Mouse (Mus musculus) kidney, postnatal 0 days (tissue): ENCODE data around the gene B3glct. TPM values are rescaled to one million over a fixed set of nuclear protein-coding genes. Genes with fewer than 3 reads are reported as not detected.

Source experiments
- ATAC-seq: fragments of 200-750 bp; cut with Nextera tagmentation; replicated peaks from 2 replicates; pipeline ENCODE4 v1.8.0; 2017; ENCODE audit warnings: low read depth, moderate number of reproducible peaks, moderate TSS enrichment, moderate library complexity; ENCODE audit not compliant: low FRiP score
- DNase-seq: peaks from one replicate; pipeline ENCODE4 v3.0.0-alpha.2; 2016; ENCODE audit warnings: low spot score
- H3K27ac ChIP-seq: fragments of 300-500 bp; sonication (generic); 2 replicates; pipeline ENCODE4 v1.5.1; 2014; ENCODE audit warnings: mild to moderate bottlenecking
- H3K27me3 ChIP-seq: fragments of 300-500 bp; sonication (generic); 2 replicates; pipeline ENCODE4 v1.6.1; 2014; ENCODE audit warnings: low read length, mixed read lengths; ENCODE audit not compliant: insufficient read depth
- H3K36me3 ChIP-seq: fragments of 300-500 bp; sonication (generic); 2 replicates; pipeline ENCODE4 v1.6.1; 2014; ENCODE audit warnings: low read length, mixed read lengths; ENCODE audit not compliant: insufficient read depth
- H3K4me1 ChIP-seq: fragments of 300-500 bp; sonication (generic); replicated peaks from 2 replicates; pipeline ENCODE4 v1.6.1; 2014; ENCODE audit warnings: antibody characterized with exemption, low read length, mixed read lengths; ENCODE audit not compliant: insufficient read depth
- H3K4me2 ChIP-seq: fragments of 300-500 bp; sonication (generic); 2 replicates; pipeline ENCODE4 v1.6.1; 2014; ENCODE audit warnings: mild to moderate bottlenecking, low read length, moderate library complexity, mixed read lengths
- H3K4me3 ChIP-seq: fragments of 300-500 bp; sonication (generic); replicated peaks from 2 replicates; pipeline ENCODE4 v1.5.1; 2014; ENCODE audit warnings: low read depth, low read length
- H3K9ac ChIP-seq: fragments of 300-500 bp; sonication (generic); 2 replicates; pipeline ENCODE4 v1.6.1; 2014; ENCODE audit warnings: low read depth, low read length
- H3K9me3 ChIP-seq: fragments of 300-500 bp; sonication (generic); replicated peaks from 2 replicates; pipeline ENCODE4 v1.6.1; 2016; ENCODE audit warnings: low read length, inconsistent platforms, mixed read lengths
- CTCF ChIP-seq: IDR thresholded peaks from 2 replicates; pipeline ENCODE4 v1.5.1; 2016; ENCODE audit warnings: antibody characterized with exemption, low read depth, mild to moderate bottlenecking, moderate library complexity
- WGBS: fragments of 180-500 bp; shearing (Covaris S2); extraction: QIAGEN DNeasy Blood & Tissue Kit; methylation state at CpG from one replicate; pipeline ENCODE4 v1.1.7; 2014; 5-methylcytosine and 5-hydroxymethylcytosine counted together
- polyA plus RNA-seq: library from polyadenylated mRNA; unstranded; fragments of >200 nt; fragmentation: Nextera tagmentation; extraction: Ambion mirVana; gene quantifications from 2 replicates; pipeline ENCODE4 v1.2.1, GENCODE M21; 2015

Gene B3glct
- polyA plus RNA-seq, 1 experiment from 2014 or later: 15.4 TPM

DNA sequence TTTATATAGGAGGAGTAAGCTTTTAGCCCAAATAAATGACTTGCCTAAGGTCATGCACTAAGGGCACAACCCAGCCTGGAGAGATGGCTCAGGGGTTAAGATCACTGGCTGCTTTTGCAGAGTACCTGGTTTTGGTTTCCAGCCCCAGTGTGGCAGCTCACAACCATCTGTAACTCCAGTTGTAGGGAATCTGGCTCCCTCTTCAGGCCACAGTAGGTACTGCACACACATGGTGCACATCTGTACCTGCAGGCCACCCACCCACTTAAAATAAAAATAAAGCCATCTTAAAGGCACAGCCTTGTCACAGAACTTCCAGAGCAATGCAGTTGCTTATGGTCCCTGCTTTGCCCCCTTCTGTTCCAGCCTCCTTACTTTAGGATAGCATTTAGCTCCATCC is 24.7 kb downstream of the B3glct start:
- DNase-seq: no peak
- no peak overlapping the region for H3K4me3 ChIP-seq
- ATAC-seq: no peak
- H3K36me3 ChIP-seq: 0 out of 2 replicates have a peak, but pooled peaks cover 5% of the 10 kb centered on the region
- H3K4me1 ChIP-seq: no peaks in the 10 kb centered on the region
- H3K4me2 ChIP-seq: no peak overlapping the region
- no peaks in the 10 kb centered on the region for H3K27me3 ChIP-seq
- TF ChIP-seq CTCF: peak; percentile 35; the same call in 1 of the 2 replicates
- H3K27ac ChIP-seq: no peak overlapping the region
- no peaks in the 10 kb centered on the region for H3K9me3 ChIP-seq
- no peak overlapping the region for H3K9ac ChIP-seq

DNA sequence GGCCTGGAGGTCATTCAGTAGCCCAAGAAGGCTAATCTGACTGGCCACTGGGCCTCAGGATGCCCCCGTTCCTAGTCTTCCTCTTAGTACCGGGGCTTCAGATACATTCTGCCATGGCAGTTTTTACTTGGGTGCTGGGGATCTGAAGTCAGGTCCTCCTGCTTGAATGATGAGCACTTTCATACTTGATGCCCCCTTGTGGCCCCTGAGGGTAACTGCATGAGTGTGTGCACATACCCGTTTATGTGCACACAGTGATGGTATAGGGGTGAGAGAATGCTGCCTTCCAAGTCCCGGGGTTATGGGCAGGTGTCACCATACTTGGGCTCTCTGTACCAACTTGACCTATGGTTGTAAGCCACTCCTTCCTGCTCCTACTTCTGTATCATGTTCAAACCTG is 33.5 kb downstream of the B3glct start:
- no peaks in the 10 kb centered on the region for H3K27me3 ChIP-seq
- no peaks in the 10 kb centered on the region for H3K4me1 ChIP-seq
- no peak overlapping the region for H3K4me2 ChIP-seq
- H3K27ac ChIP-seq: no peak overlapping the region
- 86% methylated on average over 4 of the region's 4 CpGs for WGBS
- no peak overlapping the region for H3K4me3 ChIP-seq
- TF ChIP-seq CTCF: peak; percentile 29; the same call in 1 of the 2 replicates
- DNase-seq: no peak
- ATAC-seq: no peak
- H3K36me3 ChIP-seq: 0 out of 2 replicates have a peak, but pooled peaks cover 6% of the 10 kb centered on the region
- H3K9ac ChIP-seq: no peak overlapping the region
- H3K9me3 ChIP-seq: no peaks in the 10 kb centered on the region

GRCm38 (mm10) chr5:149713170-149713774 is 35.2 kb downstream of the B3glct start:
- H3K36me3 ChIP-seq: 0 out of 2 replicates have a peak, but pooled peaks cover under 1% of the 10 kb centered on the region
- peak; percentile 84 for DNase-seq
- H3K27ac ChIP-seq: no peak overlapping the region
- no peak overlapping the region for H3K4me3 ChIP-seq
- H3K9me3 ChIP-seq: no peaks in the 10 kb centered on the region
- H3K9ac ChIP-seq: no peak overlapping the region
- no peaks in the 10 kb centered on the region for H3K27me3 ChIP-seq
- peak; percentile 70 for TF ChIP-seq CTCF
- no peaks in the 10 kb centered on the region for H3K4me1 ChIP-seq
- WGBS: 52% methylated on average over 11 of the region's 11 CpGs
- H3K4me2 ChIP-seq: no peak overlapping the region
- no peak for ATAC-seq

- Histone ChIP-seq H3K4me3 (no peak overlapping the region), H3K9ac (no peak overlapping the region), H3K4me2 (no peak overlapping the region), H3K36me3 (no peaks in the 10 kb centered on the region), H3K9me3 (no peaks in the 10 kb centered on the region), H3K27ac (no peak overlapping the region), H3K27me3 (no peaks in the 10 kb centered on the region), H3K4me1 (no peaks in the 10 kb centered on the region)
- 87% methylated on average over 16 of the region's 16 CpGs for WGBS
- ATAC-seq (no peak), DNase-seq (no peak)
- TF ChIP-seq CTCF: no peak
Measured at GRCm38 (mm10) chr5:149713834-149714233, 35.8 kb downstream of the B3glct start.

DNA sequence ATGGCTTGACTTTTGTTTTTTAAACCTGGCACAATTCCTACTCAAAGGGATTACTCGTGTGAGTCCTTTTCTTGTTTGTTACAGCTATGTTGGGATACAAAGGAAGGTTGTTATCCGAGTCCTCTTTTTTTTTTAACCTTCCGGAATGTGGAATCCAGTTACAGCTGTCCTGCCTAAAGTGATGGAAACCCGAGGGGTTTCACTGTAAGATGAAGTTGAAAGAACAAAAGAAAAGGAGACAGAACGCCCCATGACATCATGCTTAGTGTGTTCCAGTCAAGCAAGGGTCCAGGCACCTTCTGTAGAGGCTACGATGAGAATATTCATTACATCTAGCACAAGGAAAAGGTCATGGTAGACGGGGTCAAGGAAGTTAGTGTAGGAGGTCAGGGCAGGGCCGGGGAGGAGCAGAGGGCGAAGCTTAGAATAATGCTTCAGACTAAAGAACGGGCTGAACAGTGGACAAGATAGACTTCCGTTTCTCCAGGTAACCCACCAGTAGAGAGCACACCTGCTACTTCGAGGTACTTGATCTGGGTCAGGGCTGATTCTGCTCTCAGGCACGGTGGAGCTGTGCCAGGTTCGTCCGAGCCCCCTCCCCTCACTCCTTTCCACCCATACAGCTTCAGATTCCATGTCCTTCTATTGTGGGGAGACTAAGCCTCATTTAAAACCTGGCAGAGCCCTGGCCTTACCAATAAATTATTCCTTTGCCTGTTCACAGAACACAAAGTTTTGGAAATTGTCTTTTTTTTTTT is 37.7 kb downstream of the B3glct start:
- Histone ChIP-seq H3K4me1 (no peaks in the 10 kb centered on the region), H3K9me3 (no peaks in the 10 kb centered on the region), H3K4me3 (no peak overlapping the region), H3K27me3 (no peaks in the 10 kb centered on the region), H3K4me2 (no peak overlapping the region), H3K36me3 (no peaks in the 10 kb centered on the region), H3K27ac (no peak overlapping the region), H3K9ac (no peak overlapping the region)
- TF ChIP-seq CTCF: no peak
- no peak for ATAC-seq
- DNase-seq: peak; percentile 59
- 34% methylated on average over 15 of the region's 15 CpGs for WGBS

DNA sequence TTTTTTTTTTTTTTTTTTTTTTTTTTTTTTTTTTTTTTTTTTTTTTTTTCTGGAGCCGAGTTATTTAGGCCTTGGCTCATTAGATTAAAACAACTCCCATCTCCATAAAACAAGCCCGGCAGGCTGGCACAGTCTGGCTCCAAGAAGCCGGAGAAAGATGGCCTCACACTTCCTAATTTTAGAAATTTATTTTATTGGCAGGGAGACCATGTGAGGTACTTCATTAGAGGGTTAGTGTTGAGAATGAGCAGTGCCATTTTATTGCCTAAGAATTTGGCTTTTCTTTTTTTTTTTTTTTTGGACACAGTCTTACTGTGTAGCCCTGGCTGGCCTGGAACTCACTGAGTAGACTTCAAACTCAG is 38.3 kb downstream of the B3glct start:
- Histone ChIP-seq H3K9ac (no peak overlapping the region), H3K27ac (no peak overlapping the region), H3K36me3 (no peaks in the 10 kb centered on the region), H3K9me3 (no peaks in the 10 kb centered on the region), H3K27me3 (no peaks in the 10 kb centered on the region), H3K4me2 (no peak overlapping the region), H3K4me1 (no peaks in the 10 kb centered on the region), H3K4me3 (no peak overlapping the region)
- DNase-seq (no peak), ATAC-seq (no peak)
- whole genome bisulfite sequencing: 38% methylated on average over 3 of the region's 3 CpGs
- no peak for TF ChIP-seq CTCF
